Mouse (Mus musculus) gonadal fat pad, adult 2 months (tissue): Measurements from ENCODE around the gene Myoc. TPM values are rescaled to one million over a fixed set of nuclear protein-coding genes. Genes with fewer than 3 reads are reported as not detected.

Source experiments
- DNase-seq: peaks from one replicate; pipeline ENCODE4 v3.0.0-alpha.2; 2012; ENCODE audit warnings: low read depth
- polyA plus RNA-seq: library from polyadenylated mRNA; depleted of rRNA; stranded (reverse); fragments of >200 nt; gene quantifications from 2 replicates; pipeline ENCODE4 v1.2.3, GENCODE M21; 2012; rRNA removed

Myoc gene
- polyA plus RNA-seq, 1 experiment = 3.6 TPM

DNA sequence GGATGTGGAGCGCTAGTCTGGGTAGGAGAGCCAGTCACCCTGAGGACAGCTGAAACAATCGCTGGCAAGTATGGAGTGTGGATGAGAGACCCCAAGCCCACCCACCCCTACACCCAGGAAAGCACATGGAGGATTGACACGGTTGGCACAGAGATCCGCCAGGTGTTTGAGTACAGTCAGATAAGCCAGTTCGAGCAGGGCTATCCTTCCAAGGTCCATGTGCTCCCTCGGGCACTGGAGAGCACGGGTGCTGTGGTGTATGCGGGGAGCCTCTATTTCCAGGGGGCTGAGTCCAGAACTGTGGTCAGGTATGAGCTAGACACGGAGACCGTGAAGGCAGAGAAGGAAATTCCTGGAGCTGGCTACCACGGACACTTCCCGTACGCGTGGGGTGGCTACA is 9.5 kb downstream of the Myoc start:
- DNase-seq = no peak

DNA sequence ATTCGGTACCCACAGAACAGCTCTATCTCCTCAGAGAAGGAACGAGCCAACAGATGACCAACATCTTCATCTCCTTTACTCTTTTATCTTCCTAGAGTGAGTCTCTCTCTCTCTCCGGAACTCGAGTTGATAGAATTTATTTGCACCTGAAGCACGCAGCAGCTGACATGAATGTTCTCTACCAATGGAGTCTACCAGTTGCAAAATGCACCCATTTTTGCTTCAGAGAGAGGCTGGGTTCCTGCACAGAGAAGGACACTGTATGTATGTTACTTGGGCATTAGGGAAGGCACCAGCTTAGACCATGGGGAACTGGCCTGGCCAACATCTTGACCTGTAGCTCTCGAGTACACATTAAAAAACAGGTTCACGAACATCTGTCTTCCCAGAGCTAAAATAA is 19.2 kb downstream of the Myoc start, which contains the start of gene Myocos:
Gene Myocos, minus strand, starts transcription at position 101 of the 400 bp plus-strand sequence.
- DNase-seq = no peak

DNA sequence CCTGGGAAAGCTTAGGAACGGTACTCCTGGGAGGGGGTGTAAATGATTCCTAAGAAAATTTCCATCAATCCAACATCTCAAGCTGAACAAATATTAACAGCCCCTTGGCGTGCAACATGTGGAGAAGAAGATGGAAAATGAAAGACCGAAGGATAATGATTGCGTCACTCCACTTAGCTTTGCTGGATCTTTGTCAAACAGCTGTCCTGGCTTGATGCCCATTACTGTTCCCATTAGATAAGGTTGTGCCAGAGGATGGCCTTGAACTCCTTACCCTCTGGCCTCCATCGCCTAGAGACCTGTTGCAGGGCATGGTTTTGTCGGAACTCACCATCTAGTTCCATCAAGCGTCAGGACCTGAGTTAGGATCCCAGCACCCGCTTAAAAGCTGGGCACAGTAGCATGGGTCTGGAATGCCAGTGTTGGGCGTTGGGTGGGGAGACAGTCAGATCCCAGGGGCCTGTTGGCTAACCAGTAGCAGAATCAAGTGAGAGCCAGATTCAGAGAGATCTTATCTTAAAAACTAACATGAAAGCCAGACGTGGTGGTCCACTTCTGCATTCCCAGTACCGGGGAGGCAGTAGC is 21.4 kb downstream of the Myoc start:
- no peak for DNase-seq

DNA sequence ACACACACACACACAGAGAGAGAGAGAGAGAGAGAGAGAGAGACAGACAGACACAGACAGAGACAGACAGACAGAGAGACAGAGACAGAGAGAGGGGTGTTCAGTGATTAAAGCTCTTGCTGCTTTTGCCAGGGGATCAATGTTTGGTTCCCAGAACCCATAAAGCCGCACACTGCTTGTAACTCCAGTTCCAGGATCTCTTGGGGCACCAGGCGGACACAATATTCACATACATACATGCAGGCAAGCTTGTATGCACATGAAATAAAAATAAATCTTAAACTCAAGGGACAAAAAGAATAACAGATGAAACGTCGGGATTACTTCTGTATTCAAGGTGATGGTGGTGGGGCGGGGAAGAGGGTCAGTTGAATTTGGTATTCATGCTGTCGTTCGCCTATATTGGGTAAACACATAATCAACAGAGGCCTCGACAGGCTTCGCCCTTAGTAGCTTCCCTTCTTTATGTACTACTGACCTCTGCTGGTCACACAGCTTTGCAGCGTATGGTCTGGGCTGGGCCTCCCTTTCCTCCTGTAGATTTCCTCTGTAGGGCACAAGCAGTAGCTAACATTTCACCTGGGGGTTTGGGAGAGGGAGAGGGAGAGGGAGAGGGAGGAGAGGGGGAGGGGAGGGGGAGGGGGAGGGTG is 26.0 kb downstream of the Myoc start:
- DNase-seq = no peak

DNA sequence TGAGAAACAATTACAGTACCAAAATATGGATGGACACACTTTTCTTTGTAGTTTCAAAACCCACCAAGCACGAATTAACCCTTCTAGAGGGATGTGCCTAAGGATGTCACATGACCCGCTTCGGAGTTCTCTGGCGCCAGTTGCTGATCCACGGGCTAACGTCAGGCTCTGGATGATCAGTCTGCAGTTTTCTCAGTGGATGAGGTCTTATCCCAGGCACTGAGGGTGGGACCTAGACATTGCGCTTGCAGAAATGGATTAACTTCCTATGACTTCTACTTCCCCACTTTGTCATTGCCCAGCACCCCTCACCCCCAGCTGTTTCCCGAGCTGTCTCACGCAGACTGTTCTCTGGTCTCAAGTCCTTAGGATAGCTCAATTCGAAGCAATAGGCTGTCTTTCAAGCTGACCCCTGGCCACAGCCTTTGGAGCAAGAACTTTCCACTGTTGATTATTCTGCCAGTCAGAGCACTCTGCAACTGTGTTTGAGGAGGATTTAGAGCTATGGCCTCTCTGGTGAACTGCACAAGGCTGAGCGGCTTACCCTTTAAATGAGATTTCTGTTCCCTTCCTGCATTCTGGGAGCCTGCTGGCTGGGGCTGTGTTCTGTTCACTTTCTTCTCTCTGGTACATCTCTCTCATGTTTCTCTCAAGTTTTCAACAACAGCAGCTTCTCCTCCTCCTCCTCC is 26.7 kb downstream of the Myoc start:
- DNase-seq = no peak

DNA sequence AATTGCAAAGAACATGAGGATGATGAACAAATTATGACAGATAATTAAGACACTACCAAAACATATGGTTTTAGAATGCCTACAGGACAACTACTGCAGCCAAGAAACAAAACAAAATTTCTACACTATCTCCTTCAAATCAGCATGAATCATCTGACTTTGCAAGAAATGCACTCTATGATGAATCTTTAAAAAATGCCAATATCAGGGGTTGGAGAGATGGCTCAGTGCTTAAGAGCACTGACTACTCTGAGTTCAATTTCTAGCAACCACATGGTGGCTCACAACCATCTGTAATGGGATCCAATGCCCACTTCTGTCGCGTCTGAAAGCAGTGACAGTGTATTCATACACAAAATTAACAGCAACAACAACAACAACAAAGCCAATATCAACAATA is 54.8 kb downstream of the Myoc start:
- no peak for DNase-seq

DNA sequence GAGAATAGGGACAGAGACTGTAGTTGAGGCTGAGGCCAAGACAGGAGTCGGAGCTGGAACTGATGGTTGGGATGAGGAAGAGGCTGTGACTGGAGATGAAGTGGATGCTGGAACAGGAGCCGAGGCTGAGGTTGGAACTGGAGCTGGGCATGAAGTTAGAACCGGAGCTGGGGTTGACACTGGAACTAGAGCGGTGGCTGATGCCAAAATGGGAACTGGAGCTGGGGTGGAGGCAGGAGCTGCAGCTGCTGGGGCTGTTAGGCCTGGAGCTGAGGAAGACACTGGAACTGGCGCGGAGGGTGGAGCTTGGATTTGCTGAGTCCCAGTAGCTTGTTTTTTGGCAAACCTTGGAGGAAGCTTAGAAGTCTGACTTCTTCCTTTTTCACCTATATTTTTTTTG is 58.9 kb downstream of the Myoc start:
- DNase-seq = no peak

Other genes with a start within 250 kb of the Myoc start
- gene Dnm3, start 161.1 kb upstream of the Myoc start, polyA plus RNA-seq = 1.4 and 1.5 TPM in 2 replicates
- gene Mettl13, start 90.6 kb upstream of the Myoc start, polyA plus RNA-seq = 4.3 and 5.0 TPM in 2 replicates
- gene Vamp4, start 68.6 kb upstream of the Myoc start, polyA plus RNA-seq = 9.1 and 10.4 TPM in 2 replicates
- gene Myocos, start 19.1 kb downstream of the Myoc start, polyA plus RNA-seq = not detected in 2 replicates
- 18.4 and 33.1 TPM in 2 replicates for gene Prrc2c, start 101.4 kb downstream of the Myoc start, polyA plus RNA-seq
- gene Fmo4, start 174.8 kb downstream of the Myoc start, polyA plus RNA-seq = 0.71 and 0.73 TPM in 2 replicates
- 61.4 and 65.5 TPM in 2 replicates for gene Fmo1, start 227.5 kb downstream of the Myoc start, polyA plus RNA-seq